Mouse (Mus musculus): ENCODE results near the gene Fam171b. TPM values are rescaled to one million over a fixed set of nuclear protein-coding genes. Genes with fewer than 3 reads are reported as not detected.

Fam171b gene
- polyA plus RNA-seq, 1 experiment: 1.1 TPM

DNA sequence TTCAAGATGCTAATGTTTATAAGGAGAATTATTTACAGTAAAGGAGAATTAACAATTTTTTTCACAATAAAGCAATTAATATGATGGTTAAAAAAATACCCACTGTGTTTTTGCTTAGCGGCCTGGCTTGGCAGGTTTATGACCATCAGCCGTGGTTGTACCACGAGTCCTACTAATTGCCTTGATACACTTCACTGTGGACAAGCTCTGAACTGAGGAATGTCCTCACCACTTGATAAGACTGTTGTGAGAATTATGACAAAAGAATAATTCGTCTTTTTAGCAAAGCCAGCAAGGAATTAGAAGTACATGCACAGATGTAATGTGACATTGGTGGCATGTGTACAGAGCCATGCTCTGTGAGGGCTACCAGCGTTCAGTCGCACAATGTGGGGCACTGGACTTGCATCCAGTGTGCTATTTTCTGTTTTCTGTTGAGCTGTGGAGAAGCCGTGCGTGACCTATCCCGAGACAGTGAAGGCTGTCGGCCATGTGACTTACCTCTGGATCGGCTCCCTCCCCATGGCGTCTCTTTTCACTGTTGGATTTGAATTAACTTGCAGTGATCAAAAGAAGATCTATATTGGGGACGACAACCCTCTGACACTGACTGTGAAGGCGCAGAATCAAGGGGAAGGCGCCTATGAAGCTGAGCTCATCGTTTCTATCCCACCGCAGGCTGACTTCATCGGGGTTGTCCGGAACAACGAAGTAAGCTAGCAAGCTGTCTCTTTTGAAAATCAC, 20.9 kb upstream of the Fam171b start:
- H3K27me3 ChIP-seq (ENCODE audit: control insufficient read depth, insufficient read depth, insufficient read length): no peaks in the 10 kb centered on the region
- TF ChIP-seq CTCF (IDR thresholded peaks at IDR 0.05; ENCODE audit: control insufficient read depth, insufficient read depth, insufficient read length): no peak
- TF ChIP-seq MYOD1 (IDR thresholded peaks at IDR 0.05; ENCODE audit: control insufficient read depth, insufficient read length, low read depth): no peak
- TF ChIP-seq USF1 (IDR thresholded peaks at IDR 0.05; ENCODE audit: low read depth): no peak
- no peak for TF ChIP-seq MYOG (IDR thresholded peaks at IDR 0.05; ENCODE audit: control insufficient read depth, extremely low read depth, insufficient read length)
- TF ChIP-seq CEBPB (IDR thresholded peaks at IDR 0.05; ENCODE audit: low read depth): no peak
- no peak for TF ChIP-seq FOSL1 (IDR thresholded peaks at IDR 0.05; ENCODE audit: insufficient read depth, low read length, poor library complexity, severe bottlenecking)
- TF ChIP-seq MAX (IDR thresholded peaks at IDR 0.05): no peak
- no peaks in the 10 kb centered on the region for H3K79me2 ChIP-seq (ENCODE audit: control insufficient read depth, insufficient read depth)
- H3K4me3 ChIP-seq (ENCODE audit: insufficient read depth, poor library complexity, severe bottlenecking): no peak overlapping the region
- peaks cover 76% of the 10 kb centered on the region for H3K36me3 ChIP-seq (ENCODE audit: control insufficient read depth, insufficient read depth)
- H3K79me3 ChIP-seq (ENCODE audit: low read depth): no peaks in the 10 kb centered on the region
- no peak overlapping the region for H3ac ChIP-seq (ENCODE audit: control insufficient read depth, insufficient read length, low read depth)

DNA sequence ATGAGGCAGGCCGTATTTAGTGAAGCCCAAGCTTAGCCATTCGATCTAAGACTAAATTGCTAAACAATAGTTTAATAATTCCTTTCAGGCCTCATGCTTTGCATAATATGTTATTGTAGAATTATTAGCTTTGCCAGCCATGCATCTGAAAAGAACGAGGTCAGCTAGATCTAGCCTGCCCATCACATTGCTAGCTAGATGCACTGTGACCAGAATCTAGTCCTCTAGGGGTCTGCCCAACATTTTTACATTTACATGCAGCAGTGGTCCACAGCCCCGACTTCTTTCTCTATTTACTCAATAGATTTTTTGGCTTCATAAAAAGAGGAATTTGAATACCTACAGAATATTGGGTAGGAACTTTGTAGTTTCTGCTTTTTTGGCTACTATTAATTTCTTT, 20.3 kb upstream of the Fam171b start:
- Histone ChIP-seq H3K27me3 (ENCODE audit: control insufficient read depth, insufficient read depth, insufficient read length) (no peaks in the 10 kb centered on the region), H3K36me3 (ENCODE audit: control insufficient read depth, insufficient read depth) (peaks cover 76% of the 10 kb centered on the region), H3ac (ENCODE audit: control insufficient read depth, insufficient read length, low read depth) (no peak overlapping the region), H3K4me3 (ENCODE audit: insufficient read depth, poor library complexity, severe bottlenecking) (no peak overlapping the region), H3K79me2 (ENCODE audit: control insufficient read depth, insufficient read depth) (no peaks in the 10 kb centered on the region), H3K79me3 (ENCODE audit: low read depth) (no peaks in the 10 kb centered on the region)
- TF ChIP-seq CTCF (IDR thresholded peaks at IDR 0.05; ENCODE audit: control insufficient read depth, insufficient read depth, insufficient read length): no peak
- TF ChIP-seq MYOD1 (IDR thresholded peaks at IDR 0.05; ENCODE audit: control insufficient read depth, insufficient read length, low read depth): no peak
- no peak for TF ChIP-seq FOSL1 (IDR thresholded peaks at IDR 0.05; ENCODE audit: insufficient read depth, low read length, poor library complexity, severe bottlenecking)
- TF ChIP-seq CEBPB (IDR thresholded peaks at IDR 0.05; ENCODE audit: low read depth): no peak
- no peak for TF ChIP-seq MYOG (IDR thresholded peaks at IDR 0.05; ENCODE audit: control insufficient read depth, extremely low read depth, insufficient read length)
- TF ChIP-seq USF1 (IDR thresholded peaks at IDR 0.05; ENCODE audit: low read depth): no peak

DNA sequence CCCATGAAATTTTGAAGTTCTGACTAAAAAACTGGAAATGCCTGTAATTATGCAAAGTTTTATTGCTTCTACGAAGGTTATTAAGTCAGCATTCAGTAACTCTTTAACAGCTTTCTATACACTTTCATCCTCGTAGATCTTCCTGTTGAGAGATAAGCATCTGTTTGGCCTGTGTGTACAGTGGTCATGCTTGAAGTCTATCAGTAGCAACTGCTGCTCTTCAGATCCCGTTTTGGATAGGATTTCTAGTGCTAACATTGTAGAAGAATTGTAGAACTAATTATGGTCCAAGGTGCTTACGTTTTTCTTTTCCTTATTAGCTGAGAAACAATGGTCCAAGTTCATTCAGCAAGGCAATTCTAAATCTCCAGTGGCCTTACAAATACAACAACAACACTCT, 16.7 kb upstream of the Fam171b start:
- Histone ChIP-seq H3K79me2 (ENCODE audit: control insufficient read depth, insufficient read depth) (no peaks in the 10 kb centered on the region), H3K4me3 (ENCODE audit: insufficient read depth, poor library complexity, severe bottlenecking) (no peak overlapping the region), H3K27me3 (ENCODE audit: control insufficient read depth, insufficient read depth, insufficient read length) (no peaks in the 10 kb centered on the region), H3K79me3 (ENCODE audit: low read depth) (no peaks in the 10 kb centered on the region), H3K36me3 (ENCODE audit: control insufficient read depth, insufficient read depth) (peaks cover 91% of the 10 kb centered on the region), H3ac (ENCODE audit: control insufficient read depth, insufficient read length, low read depth) (no peak overlapping the region)
- no peak for TF ChIP-seq USF1 (IDR thresholded peaks at IDR 0.05; ENCODE audit: low read depth)
- no peak for TF ChIP-seq FOSL1 (IDR thresholded peaks at IDR 0.05; ENCODE audit: insufficient read depth, low read length, poor library complexity, severe bottlenecking)
- no peak for TF ChIP-seq MYOD1 (IDR thresholded peaks at IDR 0.05; ENCODE audit: control insufficient read depth, insufficient read length, low read depth)
- TF ChIP-seq CEBPB (IDR thresholded peaks at IDR 0.05; ENCODE audit: low read depth): no peak
- TF ChIP-seq CTCF (IDR thresholded peaks at IDR 0.05; ENCODE audit: control insufficient read depth, insufficient read depth, insufficient read length): no peak
- no peak for TF ChIP-seq MYOG (IDR thresholded peaks at IDR 0.05; ENCODE audit: control insufficient read depth, extremely low read depth, insufficient read length)
- no peak for TF ChIP-seq MAX (IDR thresholded peaks at IDR 0.05)

DNA sequence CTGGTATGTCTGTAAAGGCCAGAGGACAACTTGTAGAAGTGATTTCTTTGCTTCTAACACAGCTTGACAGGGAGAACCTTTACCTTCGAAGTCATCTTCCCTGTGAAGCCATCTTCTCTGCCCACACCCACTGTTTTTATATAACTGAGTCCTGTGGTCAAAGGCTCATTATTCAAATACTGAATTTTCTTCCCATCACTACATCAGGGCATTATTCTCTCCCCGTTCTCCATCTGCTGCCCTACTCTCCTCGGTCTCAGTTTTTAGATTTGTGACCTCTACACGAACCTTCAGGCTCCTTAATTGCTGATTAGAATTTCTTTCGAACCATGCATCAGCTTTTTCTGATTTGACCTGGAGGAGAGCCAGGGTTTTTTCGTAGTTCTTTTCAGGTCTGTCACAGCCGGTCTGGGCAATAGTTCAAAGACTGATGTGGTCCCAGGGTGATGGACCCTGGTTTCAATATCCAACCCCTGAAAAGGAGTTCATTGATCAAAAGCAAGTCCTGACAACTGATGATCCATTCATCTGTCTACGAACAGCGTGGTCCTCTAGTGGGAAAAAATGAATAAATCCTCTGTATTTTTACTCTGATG, 14.4 kb upstream of the Fam171b start:
- Histone ChIP-seq H3K36me3 (ENCODE audit: control insufficient read depth, insufficient read depth) (peaks cover 91% of the 10 kb centered on the region), H3K79me2 (ENCODE audit: control insufficient read depth, insufficient read depth) (no peaks in the 10 kb centered on the region), H3K27me3 (ENCODE audit: control insufficient read depth, insufficient read depth, insufficient read length) (no peaks in the 10 kb centered on the region), H3K79me3 (ENCODE audit: low read depth) (no peaks in the 10 kb centered on the region), H3ac (ENCODE audit: control insufficient read depth, insufficient read length, low read depth) (no peak overlapping the region), H3K4me3 (ENCODE audit: insufficient read depth, poor library complexity, severe bottlenecking) (no peak overlapping the region)
- no peak for TF ChIP-seq CEBPB (IDR thresholded peaks at IDR 0.05; ENCODE audit: low read depth)
- TF ChIP-seq USF1 (IDR thresholded peaks at IDR 0.05; ENCODE audit: low read depth): no peak
- no peak for TF ChIP-seq FOSL1 (IDR thresholded peaks at IDR 0.05; ENCODE audit: insufficient read depth, low read length, poor library complexity, severe bottlenecking)
- TF ChIP-seq MAX (IDR thresholded peaks at IDR 0.05): no peak
- no peak for TF ChIP-seq CTCF (IDR thresholded peaks at IDR 0.05; ENCODE audit: control insufficient read depth, insufficient read depth, insufficient read length)
- TF ChIP-seq MYOD1 (IDR thresholded peaks at IDR 0.05; ENCODE audit: control insufficient read depth, insufficient read length, low read depth): no peak
- no peak for TF ChIP-seq MYOG (IDR thresholded peaks at IDR 0.05; ENCODE audit: control insufficient read depth, extremely low read depth, insufficient read length)

DNA sequence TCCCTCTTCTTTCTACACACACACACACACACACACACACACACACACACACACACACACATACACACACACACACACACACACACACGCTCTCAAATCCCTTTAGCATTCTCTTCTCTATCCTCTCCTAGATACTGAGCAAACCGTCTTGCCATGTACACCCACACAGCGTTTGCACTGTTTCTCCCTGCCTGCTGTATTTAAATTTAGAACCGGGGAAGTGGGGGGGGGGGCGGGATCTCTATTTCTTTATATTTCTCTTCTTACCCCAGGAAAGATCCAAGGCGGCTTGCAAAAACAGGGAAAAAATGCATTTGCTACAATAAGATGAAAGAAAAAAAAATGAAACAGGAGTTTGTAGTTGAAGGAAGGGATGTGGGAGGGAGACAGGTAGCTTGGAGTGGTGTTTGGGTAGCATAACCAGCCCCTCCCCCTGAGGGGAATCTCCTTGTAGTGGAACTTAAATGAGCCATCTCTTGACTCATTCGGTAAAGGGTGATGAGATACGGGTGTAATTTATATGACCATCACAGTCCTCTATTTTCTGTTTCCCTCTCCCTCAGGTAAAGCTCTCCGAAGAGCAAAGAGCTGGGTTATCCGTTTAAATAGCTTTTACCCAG, 947 bp downstream of the Fam171b start:
- no peaks in the 10 kb centered on the region for H3K79me3 ChIP-seq (ENCODE audit: low read depth)
- peak overlapping the region; percentile 36 for H3K4me3 ChIP-seq (ENCODE audit: insufficient read depth, poor library complexity, severe bottlenecking)
- H3K36me3 ChIP-seq (ENCODE audit: control insufficient read depth, insufficient read depth): no peaks in the 10 kb centered on the region
- no peak overlapping the region for H3ac ChIP-seq (ENCODE audit: control insufficient read depth, insufficient read length, low read depth)
- no peaks in the 10 kb centered on the region for H3K79me2 ChIP-seq (ENCODE audit: control insufficient read depth, insufficient read depth)
- H3K27me3 ChIP-seq (ENCODE audit: control insufficient read depth, insufficient read depth, insufficient read length): no peaks in the 10 kb centered on the region
- TF ChIP-seq CTCF (IDR thresholded peaks at IDR 0.05; ENCODE audit: control insufficient read depth, insufficient read depth, insufficient read length) (no peak), CEBPB (IDR thresholded peaks at IDR 0.05; ENCODE audit: low read depth) (no peak), MYOD1 (IDR thresholded peaks at IDR 0.05; ENCODE audit: control insufficient read depth, insufficient read length, low read depth) (no peak), USF1 (IDR thresholded peaks at IDR 0.05; ENCODE audit: low read depth) (no peak), FOSL1 (IDR thresholded peaks at IDR 0.05; ENCODE audit: insufficient read depth, low read length, poor library complexity, severe bottlenecking) (no peak), MAX (IDR thresholded peaks at IDR 0.05) (no peak), MYOG (IDR thresholded peaks at IDR 0.05; ENCODE audit: control insufficient read depth, extremely low read depth, insufficient read length) (no peak)
